Mouse (Mus musculus): ENCODE measurements around the gene Alg1. TPM values are rescaled to one million over a fixed set of nuclear protein-coding genes. Genes with fewer than 3 reads are reported as not detected.

Gene Alg1
- polyA plus RNA-seq, 1 experiment = 26.9 TPM

DNA sequence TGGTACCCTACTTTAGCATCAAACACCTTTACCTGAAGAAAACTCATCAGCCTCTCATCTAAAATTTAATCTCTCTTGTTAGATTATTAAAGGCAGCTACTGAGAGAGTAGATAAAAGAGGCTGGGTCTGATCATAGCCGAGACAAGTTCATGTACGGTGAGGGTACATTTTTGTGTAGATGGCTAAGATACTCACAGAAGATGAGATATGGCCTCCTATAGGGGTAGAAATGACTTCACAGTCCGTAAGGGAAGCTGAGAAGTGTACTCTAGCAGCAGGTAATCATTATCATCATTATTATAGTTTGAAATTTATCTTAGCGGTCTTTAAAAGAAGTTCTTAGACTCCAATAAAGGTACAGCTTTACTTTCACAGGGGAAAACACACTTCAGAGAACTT, 439 bp upstream of the Alg1 start:
- Histone ChIP-seq H3K4me1 (ENCODE audit: control insufficient read depth, insufficient read depth, low read length) (peaks cover 9% of the 10 kb centered on the region; the same call in 1 of the 2 replicates), H3K27ac (ENCODE audit: insufficient read depth, low read depth, low read length) (no peak overlapping the region), H3K4me3 (ENCODE audit: insufficient read depth, low read length) (no peak overlapping the region)
- TF ChIP-seq CTCF (IDR thresholded peaks at IDR 0.05; ENCODE audit: low read depth, low read length) = no peak
- TF ChIP-seq POLR2A (IDR thresholded peaks at IDR 0.05; ENCODE audit: borderline replicate concordance, low read depth, low read length) = no peak

DNA sequence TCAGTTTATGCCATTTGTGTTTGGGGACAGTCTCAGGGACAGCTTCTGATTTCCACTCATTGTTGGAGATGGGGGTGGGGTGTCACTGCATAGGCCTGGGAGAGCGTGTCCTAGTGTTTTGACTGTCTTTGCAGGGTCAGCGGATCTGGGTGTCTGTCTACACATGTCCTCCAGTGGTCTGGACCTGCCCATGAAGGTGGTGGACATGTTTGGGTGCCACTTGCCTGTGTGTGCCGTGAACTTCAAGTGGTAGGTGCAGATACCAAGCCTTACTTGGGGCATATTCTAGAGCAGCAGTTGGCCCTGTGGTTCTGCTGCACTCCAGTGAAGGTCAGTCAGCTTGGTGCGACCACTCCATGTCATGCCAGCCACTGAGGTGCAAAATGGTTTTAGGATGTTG, 8.9 kb downstream of the Alg1 start:
- TF ChIP-seq CTCF (IDR thresholded peaks at IDR 0.05; ENCODE audit: low read depth, low read length) = no peak
- TF ChIP-seq POLR2A (IDR thresholded peaks at IDR 0.05; ENCODE audit: borderline replicate concordance, low read depth, low read length) = no peak
- H3K27ac ChIP-seq (ENCODE audit: insufficient read depth, low read depth, low read length) = no peak overlapping the region
- H3K4me1 ChIP-seq (ENCODE audit: control insufficient read depth, insufficient read depth, low read length) = no peaks in the 10 kb centered on the region
- H3K4me3 ChIP-seq (ENCODE audit: insufficient read depth, low read length) = no peak overlapping the region

DNA sequence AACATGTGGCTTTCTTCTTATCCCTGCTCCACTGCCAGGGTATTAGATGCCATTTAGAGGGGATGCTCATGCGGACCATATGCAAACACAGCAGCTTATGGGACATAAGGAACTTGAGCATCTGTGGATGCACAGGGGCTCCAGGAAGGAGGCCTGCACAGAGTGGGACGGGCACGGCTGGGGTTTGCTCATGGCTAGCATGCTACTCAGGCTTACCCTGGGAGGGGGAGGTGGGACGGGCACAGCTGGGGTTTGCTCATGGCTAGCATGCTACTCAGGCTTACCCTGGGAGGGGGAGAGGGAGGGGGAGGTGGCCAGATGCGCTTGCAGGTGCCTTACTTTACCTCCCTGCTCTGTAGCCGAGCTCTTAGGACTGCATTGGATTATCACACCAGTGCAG, 9.5 kb downstream of the Alg1 start:
- TF ChIP-seq POLR2A (IDR thresholded peaks at IDR 0.05; ENCODE audit: borderline replicate concordance, low read depth, low read length) = no peak
- Histone ChIP-seq H3K27ac (ENCODE audit: insufficient read depth, low read depth, low read length) (no peak overlapping the region), H3K4me1 (ENCODE audit: control insufficient read depth, insufficient read depth, low read length) (no peaks in the 10 kb centered on the region), H3K4me3 (ENCODE audit: insufficient read depth, low read length) (no peak overlapping the region)

- Histone ChIP-seq H3K27ac (ENCODE audit: insufficient read depth, low read depth, low read length) (no peak overlapping the region), H3K4me1 (ENCODE audit: control insufficient read depth, insufficient read depth, low read length) (no peaks in the 10 kb centered on the region), H3K4me3 (ENCODE audit: insufficient read depth, low read length) (no peak overlapping the region)
- peak; percentile 96 for TF ChIP-seq CTCF (IDR thresholded peaks at IDR 0.05; ENCODE audit: low read depth, low read length)
- TF ChIP-seq POLR2A (IDR thresholded peaks at IDR 0.05; ENCODE audit: borderline replicate concordance, low read depth, low read length) = no peak
These were observed 11.0 kb downstream of the Alg1 start for GRCm38 (mm10) chr16:5244411-5244810.

GRCm38 (mm10) chr16:5250891-5251290, 17.5 kb downstream of the Alg1 start:
- Histone ChIP-seq H3K27ac (ENCODE audit: insufficient read depth, low read depth, low read length) (no peak overlapping the region), H3K4me3 (ENCODE audit: insufficient read depth, low read length) (no peak overlapping the region), H3K4me1 (ENCODE audit: control insufficient read depth, insufficient read depth, low read length) (peaks cover 18% of the 10 kb centered on the region)
- no peak for TF ChIP-seq POLR2A (IDR thresholded peaks at IDR 0.05; ENCODE audit: borderline replicate concordance, low read depth, low read length)
- TF ChIP-seq CTCF (IDR thresholded peaks at IDR 0.05; ENCODE audit: low read depth, low read length) = no peak

GRCm38 (mm10) chr16:5252260-5252659, 18.8 kb downstream of the Alg1 start:
- no peak overlapping the region for H3K4me3 ChIP-seq (ENCODE audit: insufficient read depth, low read length)
- TF ChIP-seq POLR2A (IDR thresholded peaks at IDR 0.05; ENCODE audit: borderline replicate concordance, low read depth, low read length) (no peak), CTCF (IDR thresholded peaks at IDR 0.05; ENCODE audit: low read depth, low read length) (no peak)
- no peak overlapping the region for H3K27ac ChIP-seq (ENCODE audit: insufficient read depth, low read depth, low read length)
- peaks cover 20% of the 10 kb centered on the region for H3K4me1 ChIP-seq (ENCODE audit: control insufficient read depth, insufficient read depth, low read length)

- H3K4me3 ChIP-seq (ENCODE audit: insufficient read depth, low read length) = peak overlapping the region; percentile 97
- TF ChIP-seq POLR2A (IDR thresholded peaks at IDR 0.05; ENCODE audit: borderline replicate concordance, low read depth, low read length) = no peak
- TF ChIP-seq CTCF (IDR thresholded peaks at IDR 0.05; ENCODE audit: low read depth, low read length) = peak; percentile 77
- H3K27ac ChIP-seq (ENCODE audit: insufficient read depth, low read depth, low read length) = peak overlapping the region; percentile 2; the same call in 1 of the 2 replicates
These were observed 21.1 kb downstream of the Alg1 start for GRCm38 (mm10) chr16:5254346-5255025.

GRCm38 (mm10) chr16:5255081-5255740, 21.8 kb downstream of the Alg1 start:
- no peak for TF ChIP-seq POLR2A (IDR thresholded peaks at IDR 0.05; ENCODE audit: borderline replicate concordance, low read depth, low read length)
- no peak for TF ChIP-seq CTCF (IDR thresholded peaks at IDR 0.05; ENCODE audit: low read depth, low read length)
- Histone ChIP-seq H3K4me1 (ENCODE audit: control insufficient read depth, insufficient read depth, low read length) (peaks cover 15% of the 10 kb centered on the region), H3K27ac (ENCODE audit: insufficient read depth, low read depth, low read length) (peak overlapping the region; percentile 44), H3K4me3 (ENCODE audit: insufficient read depth, low read length) (peak overlapping the region; percentile 97)

More at GRCm38 (mm10) chr16:5254346-5255025, 21.1 kb downstream of the Alg1 start:
- H3K4me1 ChIP-seq (ENCODE audit: control insufficient read depth, insufficient read depth, low read length) = peaks cover 20% of the 10 kb centered on the region

DNA sequence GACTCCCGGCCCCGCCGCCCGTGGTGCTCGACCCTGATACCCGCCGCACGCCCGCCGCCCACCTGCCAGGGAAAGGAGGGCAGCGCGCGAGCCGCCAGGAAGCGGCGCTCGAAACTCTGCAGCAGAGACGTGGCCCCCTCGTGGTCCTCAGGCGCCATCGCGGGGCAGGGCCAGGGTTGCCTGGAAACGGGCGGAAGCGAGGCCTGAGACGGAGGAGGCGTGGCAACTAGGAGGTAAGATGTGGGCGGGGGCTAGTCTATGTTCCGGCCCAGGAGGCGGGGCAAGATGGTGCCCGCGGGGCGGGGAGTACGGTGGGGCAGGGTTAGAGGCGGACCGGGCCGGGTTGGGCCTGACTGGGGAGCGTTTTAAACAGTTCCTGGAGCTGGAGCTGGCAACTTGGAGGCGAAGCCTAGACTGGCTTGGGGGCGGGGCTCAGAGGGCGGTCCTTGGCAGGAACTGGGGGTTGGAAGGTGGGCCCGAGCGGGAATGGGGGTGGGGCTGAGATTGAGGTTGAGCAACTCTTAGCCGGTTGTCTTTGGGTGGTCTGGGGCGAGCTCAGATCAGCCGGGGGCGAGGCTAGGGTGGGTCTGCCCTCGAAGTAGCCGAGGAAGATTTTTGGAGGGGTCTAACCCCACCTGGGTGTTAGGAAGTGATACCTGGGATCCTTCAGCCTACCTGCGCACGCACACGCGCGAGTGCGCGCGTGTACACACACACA, 22.5 kb downstream of the Alg1 start, which contains the start of gene Eef2kmt:
TSS of gene Eef2kmt (minus strand) at position 205 of the 718 bp plus-strand sequence.
- no peak for TF ChIP-seq POLR2A (IDR thresholded peaks at IDR 0.05; ENCODE audit: borderline replicate concordance, low read depth, low read length)
- TF ChIP-seq CTCF (IDR thresholded peaks at IDR 0.05; ENCODE audit: low read depth, low read length) = no peak
- Histone ChIP-seq H3K4me1 (ENCODE audit: control insufficient read depth, insufficient read depth, low read length) (peaks cover 10% of the 10 kb centered on the region), H3K27ac (ENCODE audit: insufficient read depth, low read depth, low read length) (peak within 1 kb of the TSS; percentile 44), H3K4me3 (ENCODE audit: insufficient read depth, low read length) (peak within 1 kb of the TSS; percentile 97)

- no peaks in the 10 kb centered on the region for H3K4me1 ChIP-seq (ENCODE audit: control insufficient read depth, insufficient read depth, low read length)
- no peak overlapping the region for H3K27ac ChIP-seq (ENCODE audit: insufficient read depth, low read depth, low read length)
- TF ChIP-seq CTCF (IDR thresholded peaks at IDR 0.05; ENCODE audit: low read depth, low read length) = no peak
- no peak for TF ChIP-seq POLR2A (IDR thresholded peaks at IDR 0.05; ENCODE audit: borderline replicate concordance, low read depth, low read length)
- no peak overlapping the region for H3K4me3 ChIP-seq (ENCODE audit: insufficient read depth, low read length)
These were observed 29.7 kb downstream of the Alg1 start for GRCm38 (mm10) chr16:5263156-5263555.

Data from bone marrow macrophage, adult 2 months (primary cell).